Mouse (Mus musculus) kidney, postnatal 0 days (tissue): Measurements from ENCODE around the gene Wdr45. TPM values are rescaled to one million over a fixed set of nuclear protein-coding genes. Genes with fewer than 3 reads are reported as not detected.
A peak's percentile ranks its signal among the peaks of the same experiment; 100 is the strongest.
"Not testable (repeated sequence)": the region's sequence is repeated elsewhere in the genome, so short reads cannot be mapped to it uniquely, and the experiment has no call there.

Source experiments
- ATAC-seq: fragments of 200-750 bp; cut with Nextera tagmentation; replicated peaks from 2 replicates; pipeline ENCODE4 v1.8.0; 2017; ENCODE audit warnings: low read depth, moderate number of reproducible peaks, moderate TSS enrichment, moderate library complexity; ENCODE audit not compliant: low FRiP score
- DNase-seq: peaks from one replicate; pipeline ENCODE4 v3.0.0-alpha.2; 2016; ENCODE audit warnings: low spot score
- H3K27ac ChIP-seq: fragments of 300-500 bp; sonication (generic); 2 replicates; pipeline ENCODE4 v1.5.1; 2014; ENCODE audit warnings: mild to moderate bottlenecking
- H3K27me3 ChIP-seq: fragments of 300-500 bp; sonication (generic); 2 replicates; pipeline ENCODE4 v1.6.1; 2014; ENCODE audit warnings: low read length, mixed read lengths; ENCODE audit not compliant: insufficient read depth
- H3K36me3 ChIP-seq: fragments of 300-500 bp; sonication (generic); 2 replicates; pipeline ENCODE4 v1.6.1; 2014; ENCODE audit warnings: low read length, mixed read lengths; ENCODE audit not compliant: insufficient read depth
- H3K4me1 ChIP-seq: fragments of 300-500 bp; sonication (generic); replicated peaks from 2 replicates; pipeline ENCODE4 v1.6.1; 2014; ENCODE audit warnings: antibody characterized with exemption, low read length, mixed read lengths; ENCODE audit not compliant: insufficient read depth
- H3K4me2 ChIP-seq: fragments of 300-500 bp; sonication (generic); 2 replicates; pipeline ENCODE4 v1.6.1; 2014; ENCODE audit warnings: mild to moderate bottlenecking, low read length, moderate library complexity, mixed read lengths
- H3K4me3 ChIP-seq: fragments of 300-500 bp; sonication (generic); replicated peaks from 2 replicates; pipeline ENCODE4 v1.5.1; 2014; ENCODE audit warnings: low read depth, low read length
- H3K9ac ChIP-seq: fragments of 300-500 bp; sonication (generic); 2 replicates; pipeline ENCODE4 v1.6.1; 2014; ENCODE audit warnings: low read depth, low read length
- H3K9me3 ChIP-seq: fragments of 300-500 bp; sonication (generic); replicated peaks from 2 replicates; pipeline ENCODE4 v1.6.1; 2016; ENCODE audit warnings: low read length, inconsistent platforms, mixed read lengths
- CTCF ChIP-seq: IDR thresholded peaks from 2 replicates; pipeline ENCODE4 v1.5.1; 2016; ENCODE audit warnings: antibody characterized with exemption, low read depth, mild to moderate bottlenecking, moderate library complexity
- WGBS: fragments of 180-500 bp; shearing (Covaris S2); extraction: QIAGEN DNeasy Blood & Tissue Kit; methylation state at CpG from one replicate; pipeline ENCODE4 v1.1.7; 2014; 5-methylcytosine and 5-hydroxymethylcytosine counted together
- polyA plus RNA-seq: library from polyadenylated mRNA; unstranded; fragments of >200 nt; fragmentation: Nextera tagmentation; extraction: Ambion mirVana; gene quantifications from 2 replicates; pipeline ENCODE4 v1.2.1, GENCODE M21; 2015

The Wdr45 gene
- polyA plus RNA-seq = 39.6 and 40.6 TPM in 2 replicates

DNA sequence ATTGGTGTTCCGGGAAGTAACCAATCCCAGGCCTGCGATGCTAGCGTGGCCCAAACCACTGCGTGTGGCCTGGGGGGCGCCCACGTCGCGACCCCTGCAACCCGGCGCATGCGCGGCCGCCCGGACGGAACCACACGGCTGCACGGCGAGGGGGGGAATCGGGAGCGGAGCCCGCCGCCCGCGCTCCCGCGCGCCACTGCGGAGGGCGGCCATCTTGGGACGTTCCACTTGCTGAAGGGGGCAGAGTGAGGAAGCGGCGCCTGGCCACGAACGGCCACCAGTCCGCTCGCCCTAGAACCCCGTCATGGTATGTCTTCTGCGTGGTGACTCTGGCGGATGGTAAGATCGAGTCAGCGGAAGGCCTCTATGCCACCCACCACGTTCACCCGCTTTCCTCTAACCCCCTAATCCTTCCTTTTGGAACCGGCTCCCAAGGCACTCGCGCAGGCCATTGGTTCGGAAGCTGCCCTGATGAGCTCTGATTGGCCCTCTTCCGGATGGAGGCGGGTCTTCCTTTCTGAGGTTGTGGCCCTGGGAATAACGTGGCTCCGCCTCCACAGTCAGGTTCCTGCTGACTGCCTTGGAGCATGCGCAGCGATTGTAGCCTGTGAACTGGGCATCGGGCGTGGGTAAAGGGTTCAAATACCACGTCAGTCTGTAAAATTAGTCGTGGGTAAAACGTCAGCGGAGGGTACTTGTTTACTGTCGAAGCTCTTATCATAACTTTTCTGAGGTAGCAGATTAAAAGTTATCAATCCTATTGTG is at the start of gene Wdr45:
Gene Wdr45 (plus strand): TSS at position 199 of the 765 bp plus-strand sequence.
- not testable (repeated sequence) for H3K4me1 ChIP-seq, H3K27me3 ChIP-seq, H3K36me3 ChIP-seq, H3K9me3 ChIP-seq
- 15% methylated on average over 41 of the region's 60 CpGs for WGBS
- H3K9ac ChIP-seq = peak within 1 kb of the TSS; percentile 31; the same call in 1 of the 2 replicates
- ATAC-seq = peak; percentile 96
- 0 out of 2 replicates have a peak within 1 kb of the TSS, but pooled peaks have one; percentile 21 for H3K4me3 ChIP-seq
- peak within 1 kb of the TSS; percentile 50 for H3K4me2 ChIP-seq
- H3K27ac ChIP-seq = 0 out of 2 replicates have a peak within 1 kb of the TSS, but pooled peaks have one; percentile 47
- peak; percentile 96 for DNase-seq

DNA sequence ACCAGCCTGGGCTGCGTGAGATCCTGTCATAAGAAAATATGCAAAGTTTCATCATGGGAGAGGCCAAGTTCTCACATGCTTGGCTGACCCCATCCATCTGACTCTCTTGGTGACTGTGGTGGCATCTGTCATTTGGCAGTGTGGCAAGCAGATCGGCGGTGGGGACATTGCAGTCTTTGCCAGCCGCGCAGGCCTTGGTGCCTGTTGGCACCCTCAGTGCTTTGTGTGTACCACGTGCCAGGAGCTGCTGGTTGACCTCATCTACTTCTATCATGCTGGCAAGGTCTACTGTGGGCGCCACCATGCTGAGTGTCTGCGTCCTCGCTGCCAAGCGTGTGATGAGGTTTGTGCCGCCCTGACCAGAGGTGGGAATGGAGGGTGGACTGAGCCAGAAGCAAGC is 49.3 kb upstream of the Wdr45 start:
- H3K36me3 ChIP-seq = 0 out of 2 replicates have a peak, but pooled peaks cover 7% of the 10 kb centered on the region
- no peak for ATAC-seq
- H3K4me3 ChIP-seq = no peak overlapping the region
- H3K4me1 ChIP-seq = no peaks in the 10 kb centered on the region
- no peak overlapping the region for H3K9ac ChIP-seq
- TF ChIP-seq CTCF = no peak
- no peak overlapping the region for H3K4me2 ChIP-seq
- 84% methylated on average over 11 of the region's 11 CpGs for WGBS
- no peak overlapping the region for H3K27ac ChIP-seq
- DNase-seq = no peak
- H3K9me3 ChIP-seq = no peaks in the 10 kb centered on the region
- H3K27me3 ChIP-seq = no peaks in the 10 kb centered on the region

DNA sequence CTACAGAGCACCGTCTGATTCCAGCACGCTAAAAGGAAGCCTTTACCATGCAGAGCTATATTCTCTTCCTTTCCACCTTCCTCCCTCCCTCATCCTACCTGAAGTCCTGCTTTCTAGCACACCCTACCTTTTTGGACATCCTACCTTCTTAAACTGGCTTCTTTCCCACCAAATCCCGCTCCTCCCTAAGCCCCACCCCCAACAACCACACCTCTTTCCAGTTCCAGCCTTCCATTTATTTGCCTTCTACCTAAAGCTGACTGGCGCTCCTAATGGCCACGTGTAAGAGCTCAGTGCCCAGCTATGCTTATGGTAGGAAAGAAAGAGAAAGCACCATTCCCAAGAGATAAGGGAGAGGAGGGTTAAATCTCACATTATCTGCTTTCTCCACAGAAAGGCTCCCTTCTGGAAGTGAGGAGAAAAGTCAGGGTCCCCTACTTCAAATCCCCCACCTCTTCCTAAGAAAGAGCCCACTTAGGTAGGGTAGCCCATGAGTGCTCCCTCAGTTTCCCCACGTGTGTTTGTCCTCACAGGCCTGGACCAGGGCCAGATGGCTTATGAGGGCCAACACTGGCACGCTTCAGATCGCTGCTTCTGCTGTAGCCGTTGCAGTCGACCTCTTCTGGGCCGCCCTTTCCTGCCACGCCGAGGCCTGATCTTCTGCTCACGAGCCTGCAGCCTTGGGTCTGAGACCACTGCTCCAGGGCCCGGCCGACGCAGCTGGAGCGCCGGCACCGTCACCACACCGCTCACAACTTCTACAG is 48.2 kb upstream of the Wdr45 start:
- 0 out of 2 replicates have a peak, but pooled peaks cover 7% of the 10 kb centered on the region for H3K36me3 ChIP-seq
- WGBS = 74% methylated on average over 21 of the region's 21 CpGs
- H3K4me2 ChIP-seq = no peak overlapping the region
- H3K9ac ChIP-seq = no peak overlapping the region
- no peaks in the 10 kb centered on the region for H3K27me3 ChIP-seq
- TF ChIP-seq CTCF = no peak
- H3K4me3 ChIP-seq = no peak overlapping the region
- H3K9me3 ChIP-seq = no peaks in the 10 kb centered on the region
- no peak for DNase-seq
- no peak for ATAC-seq
- H3K4me1 ChIP-seq = no peaks in the 10 kb centered on the region
- no peak overlapping the region for H3K27ac ChIP-seq

DNA sequence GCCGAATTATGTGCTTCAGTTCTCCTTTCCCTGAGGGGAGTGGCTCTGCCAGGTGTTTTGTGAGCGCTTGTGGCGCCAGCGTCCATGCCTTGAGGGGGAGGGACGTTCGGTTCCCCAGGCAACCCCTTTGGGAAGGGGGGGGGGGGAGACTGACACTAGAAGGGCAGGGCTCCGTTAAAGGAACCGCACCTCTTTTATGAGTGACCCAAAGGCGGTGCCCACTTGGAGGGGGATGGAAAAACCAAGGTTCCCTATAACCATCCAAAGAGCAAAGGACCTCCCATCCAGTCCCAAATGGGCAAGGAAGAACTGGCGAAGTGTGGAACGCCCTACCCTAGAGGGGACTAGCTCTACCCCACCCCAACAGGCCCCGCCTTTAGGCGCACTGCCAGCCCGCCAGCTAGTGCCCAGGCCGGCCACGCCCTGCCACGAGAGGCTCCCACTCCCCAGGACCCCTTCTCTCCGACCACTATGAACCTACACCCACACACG is 43.7 kb upstream of the Wdr45 start:
- TF ChIP-seq CTCF = no peak
- Histone ChIP-seq H3K4me2 (peak overlapping the region; percentile 55), H3K36me3 (0 out of 2 replicates have a peak, but pooled peaks cover 3% of the 10 kb centered on the region), H3K4me1 (0 out of 2 replicates have a peak, but pooled peaks cover 4% of the 10 kb centered on the region), H3K9me3 (no peaks in the 10 kb centered on the region), H3K27me3 (no peaks in the 10 kb centered on the region), H3K27ac (peak overlapping the region; percentile 79), H3K9ac (peak overlapping the region; percentile 59), H3K4me3 (peak overlapping the region; percentile 48)
- ATAC-seq (peak; percentile 70), DNase-seq (peak; percentile 50)
- WGBS = 26% methylated on average over 10 of the region's 19 CpGs

DNA sequence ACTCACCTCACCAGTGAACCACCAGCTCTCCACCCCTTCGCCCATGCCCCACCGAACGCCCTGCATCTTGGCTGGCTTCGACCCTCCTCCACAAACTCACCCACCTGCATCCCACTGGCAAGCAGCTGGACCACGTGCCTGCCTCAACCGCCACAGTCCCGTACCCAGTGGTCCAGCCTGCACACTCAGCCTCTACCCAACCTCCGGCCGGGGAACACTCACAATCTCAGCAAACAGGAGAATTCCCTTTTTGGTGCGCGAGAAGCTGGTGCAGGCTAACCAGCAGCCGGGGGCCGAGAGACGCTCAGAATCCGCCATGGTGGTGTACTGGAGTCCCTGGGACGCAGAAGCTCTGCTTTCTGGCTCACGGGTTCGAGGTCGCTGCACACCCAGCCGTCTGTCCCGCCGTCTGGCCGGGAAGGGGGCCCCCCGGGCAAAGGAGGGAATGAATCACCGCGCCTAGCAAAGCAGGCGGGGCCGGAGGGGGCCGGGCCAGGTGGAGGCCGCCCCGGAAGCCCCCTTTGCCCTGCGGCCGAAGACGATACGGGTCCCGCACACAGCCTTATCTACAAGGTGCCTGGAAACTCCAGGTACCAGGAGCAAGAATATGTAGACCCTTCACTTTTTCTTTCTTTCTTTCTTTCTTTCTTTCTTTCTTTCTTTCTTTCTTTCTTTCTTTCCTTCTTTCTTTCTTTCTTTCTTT is 43.1 kb upstream of the Wdr45 start, which contains the start of gene Plp2:
Gene Plp2 (minus strand): TSS at position 470 of the 703 bp plus-strand sequence.
- 29% methylated on average over 35 of the region's 36 CpGs for WGBS
- H3K9me3 ChIP-seq = no peaks in the 10 kb centered on the region
- peak within 1 kb of the TSS; percentile 55 for H3K4me2 ChIP-seq
- 0 out of 2 replicates have a peak, but pooled peaks cover 4% of the 10 kb centered on the region for H3K4me1 ChIP-seq
- H3K36me3 ChIP-seq = 0 out of 2 replicates have a peak, but pooled peaks cover 3% of the 10 kb centered on the region
- H3K27me3 ChIP-seq = no peaks in the 10 kb centered on the region
- H3K4me3 ChIP-seq = peak within 1 kb of the TSS; percentile 48
- peak within 1 kb of the TSS; percentile 79 for H3K27ac ChIP-seq
- DNase-seq = no peak
- peak within 1 kb of the TSS; percentile 59 for H3K9ac ChIP-seq
- no peak for TF ChIP-seq CTCF
- ATAC-seq = peak; percentile 53
